In genomic region chr1:13425601-13426327, GRCm38 (mm10) we compare ENCODE assay signal across 8 mouse cellular contexts.
DNase-seq lines count a peak whose midpoint lies in the region; ATAC-seq lines count a peak whose summit lies in the region.

No protein-coding gene starts in this region.

- H3K4me1 ChIP-seq in erythroblast, embryonic 14.5 days (ENCODE audit: control insufficient read depth), result peaks cover 12% of the 10 kb centered on the region
- H3K4me1 ChIP-seq in forebrain, embryonic 15.5 days, result peaks cover 21% of the 10 kb centered on the region
- H3K4me1 ChIP-seq in liver, embryonic 15.5 days (replicated peaks), result peaks cover 12% of the 10 kb centered on the region; the same call in 1 of the 2 replicates

- peak; percentile 16 for DNase-seq in 3T3-L1 (ENCODE audit: low read depth, low spot score)
- DNase-seq in spleen, postnatal 14 days (ENCODE audit: low spot score in 2 of 2), result no peak
- no peak for DNase-seq in urinary bladder, postnatal 14 days (ENCODE audit: low spot score)
- DNase-seq in frontal cortex, postnatal 14 days (ENCODE audit: low spot score in 2 of 2), result no peak

- no peaks in the 10 kb centered on the region for H3K9me3 ChIP-seq in erythroblast, embryonic 14.5 days (ENCODE audit: control insufficient read depth, low read length)
- no peaks in the 10 kb centered on the region for H3K9me3 ChIP-seq in forebrain, embryonic 15.5 days
- H3K9me3 ChIP-seq in liver, embryonic 15.5 days (replicated peaks), result no peaks in the 10 kb centered on the region

- peak overlapping the region; percentile 63 for H3K4me2 ChIP-seq in forebrain, embryonic 15.5 days (replicated peaks)
- peak overlapping the region; percentile 74 for H3K4me2 ChIP-seq in liver, embryonic 15.5 days

- WGBS in forebrain, embryonic 15.5 days, result 13% methylated on average over 9 of the region's 9 CpGs
- WGBS in liver, embryonic 15.5 days (ENCODE audit: insufficient replicate concordance), result 22% methylated on average over 9 of the region's 9 CpGs

- no peak overlapping the region; the same call in 1 of the 2 replicates for H3K9ac ChIP-seq in forebrain, embryonic 15.5 days (replicated peaks)
- H3K9ac ChIP-seq in liver, embryonic 15.5 days, result no peak overlapping the region

- peak overlapping the region; percentile 40; the same call in 1 of the 2 replicates for H3K27ac ChIP-seq in forebrain, embryonic 15.5 days (replicated peaks)
- no peak overlapping the region for H3K27ac ChIP-seq in liver, embryonic 15.5 days (replicated peaks)

- H3K27me3 ChIP-seq in erythroblast, embryonic 14.5 days (ENCODE audit: control insufficient read depth), result no peaks in the 10 kb centered on the region
- peaks cover 12% of the 10 kb centered on the region; the same call in 1 of the 2 replicates for H3K27me3 ChIP-seq in forebrain, embryonic 15.5 days
- no peaks in the 10 kb centered on the region for H3K27me3 ChIP-seq in liver, embryonic 15.5 days

- H3K4me3 ChIP-seq in erythroblast, embryonic 14.5 days (replicated peaks), result peak overlapping the region; percentile 16
- H3K4me3 ChIP-seq in forebrain, embryonic 15.5 days, result peak overlapping the region; percentile 40
- peak overlapping the region; percentile 52 for H3K4me3 ChIP-seq in liver, embryonic 15.5 days (replicated peaks)

- ATAC-seq in erythroblast, adult 5-6 weeks (replicated peaks; ENCODE audit: low FRiP score, poor library complexity, severe bottlenecking), result no peak
- ATAC-seq in forebrain, embryonic 15.5 days (replicated peaks), result peak; percentile 86
- ATAC-seq in liver, embryonic 15.5 days (ENCODE audit: insufficient read depth), result no peak

- H3K36me3 ChIP-seq in erythroblast, embryonic 14.5 days (ENCODE audit: control insufficient read depth), result no peaks in the 10 kb centered on the region
- H3K36me3 ChIP-seq in forebrain, embryonic 15.5 days, result no peaks in the 10 kb centered on the region
- no peaks in the 10 kb centered on the region for H3K36me3 ChIP-seq in liver, embryonic 15.5 days (replicated peaks)
